Comparison of ENCODE assay signal across 8 mouse cellular contexts in genomic region chr14:117962453-117962852, GRCm38 (mm10).
DNase-seq lines count a peak whose midpoint lies in the region; ATAC-seq and TF ChIP-seq lines count a peak whose summit lies in the region.

No protein-coding gene starts in this region.

- no peak for ATAC-seq in intestine, postnatal 0 days
- ATAC-seq in intestine, embryonic 15.5 days, result no peak; the same call in 1 of the 2 replicates
- peak; percentile 68 for ATAC-seq in granulocyte monocyte progenitor cell, adult 5-6 weeks (replicated peaks; ENCODE audit: poor library complexity, severe bottlenecking)

- H3K4me1 ChIP-seq in intestine, postnatal 0 days (replicated peaks; ENCODE audit: control insufficient read depth, insufficient read depth, low read length), result no peaks in the 10 kb centered on the region
- no peaks in the 10 kb centered on the region for H3K4me1 ChIP-seq in intestine, embryonic 15.5 days (replicated peaks)
- H3K4me1 ChIP-seq in ES-E14 (ENCODE audit: control insufficient read depth in 2 of 2, insufficient read depth in 2 of 2, low read length in 2 of 2, poor library complexity in 1 of 2), result no peaks in the 10 kb centered on the region
- H3K4me1 ChIP-seq in small intestine, adult 2 months (ENCODE audit: control insufficient read depth, insufficient read depth, insufficient read length, low read length), result no peaks in the 10 kb centered on the region

- no peaks in the 10 kb centered on the region for H3K27me3 ChIP-seq in intestine, postnatal 0 days (replicated peaks; ENCODE audit: control insufficient read depth, insufficient read depth, low read length)
- no peaks in the 10 kb centered on the region for H3K27me3 ChIP-seq in intestine, embryonic 15.5 days (replicated peaks)
- H3K27me3 ChIP-seq in small intestine, adult 2 months (ENCODE audit: control insufficient read depth, insufficient read depth, low read length), result no peaks in the 10 kb centered on the region

- no peaks in the 10 kb centered on the region for H3K36me3 ChIP-seq in intestine, postnatal 0 days (ENCODE audit: control insufficient read depth, insufficient read depth)
- no peaks in the 10 kb centered on the region for H3K36me3 ChIP-seq in intestine, embryonic 15.5 days
- no peaks in the 10 kb centered on the region for H3K36me3 ChIP-seq in ES-E14 (ENCODE audit: control insufficient read depth, insufficient read depth, low read length, poor library complexity, severe bottlenecking)
- no peaks in the 10 kb centered on the region for H3K36me3 ChIP-seq in small intestine, adult 2 months (ENCODE audit: control insufficient read depth, insufficient read depth, low read length)

- peak; percentile 65 for TF ChIP-seq CTCF in intestine, postnatal 0 days (IDR thresholded peaks at IDR 0.05; ENCODE audit: low read depth)
- TF ChIP-seq CTCF in small intestine, adult 2 months (IDR thresholded peaks at IDR 0.05; ENCODE audit: extremely low read depth, insufficient read length, insufficient replicate concordance, low read depth, low read length), result peak; percentile 16; the same call in 1 of the 2 replicates

- H3K27ac ChIP-seq in intestine, postnatal 0 days (ENCODE audit: low read depth, low read length), result no peak overlapping the region
- H3K27ac ChIP-seq in intestine, embryonic 15.5 days, result no peak overlapping the region
- no peak overlapping the region for H3K27ac ChIP-seq in ES-E14 (ENCODE audit: insufficient read depth, low read depth, low read length, poor library complexity, severe bottlenecking)
- H3K27ac ChIP-seq in small intestine, adult 2 months (ENCODE audit: insufficient read depth, low read depth, low read length), result no peak overlapping the region

- TF ChIP-seq POLR2A in small intestine, adult 2 months (IDR thresholded peaks at IDR 0.05; ENCODE audit: low read depth, low read length), result no peak

- no peaks in the 10 kb centered on the region for H3K9me3 ChIP-seq in intestine, postnatal 0 days (ENCODE audit: control insufficient read depth)
- H3K9me3 ChIP-seq in intestine, embryonic 15.5 days, result no peaks in the 10 kb centered on the region
- H3K9me3 ChIP-seq in ES-E14 (ENCODE audit: control insufficient read depth, insufficient read depth, low read depth, low read length), result no peaks in the 10 kb centered on the region

- H3K4me3 ChIP-seq in intestine, postnatal 0 days (ENCODE audit: low read depth, low read length), result no peak overlapping the region
- no peak overlapping the region for H3K4me3 ChIP-seq in intestine, embryonic 15.5 days (replicated peaks)
- no peak overlapping the region for H3K4me3 ChIP-seq in ES-E14 (ENCODE audit: insufficient read depth in 1 of 2, low read depth in 1 of 2, low read length in 2 of 2, poor library complexity in 1 of 2, severe bottlenecking in 1 of 2)
- H3K4me3 ChIP-seq in small intestine, adult 2 months (ENCODE audit: low read depth, low read length), result no peak overlapping the region

- no peak overlapping the region for H3K4me2 ChIP-seq in intestine, postnatal 0 days (replicated peaks; ENCODE audit: low read depth)
- no peak overlapping the region for H3K4me2 ChIP-seq in intestine, embryonic 15.5 days (replicated peaks)

- H3K9ac ChIP-seq in intestine, postnatal 0 days (ENCODE audit: low read depth, low read length), result no peak overlapping the region
- H3K9ac ChIP-seq in intestine, embryonic 15.5 days, result no peak overlapping the region
- no peak overlapping the region for H3K9ac ChIP-seq in ES-E14 (ENCODE audit: insufficient read depth, low read depth, low read length, poor library complexity, severe bottlenecking)

- 67% methylated on average over 4 of the region's 4 CpGs for WGBS in intestine, postnatal 0 days
- WGBS in intestine, embryonic 15.5 days, result 70% methylated on average over 4 of the region's 4 CpGs
- WGBS in small intestine, adult 2 months, result 64% methylated on average over 4 of the region's 4 CpGs

- intact Hi-C loops in left cerebral cortex, postnatal 36 days (cut with DNase I), result no loop called here

- peak; percentile 40 for DNase-seq in 3T3-L1 (ENCODE audit: low read depth, low spot score)
- peak; percentile 51 for DNase-seq in ES-E14 (ENCODE audit: low read depth, low spot score)
- DNase-seq in B cell, adult 2 months, result no peak
- DNase-seq in left cerebral cortex, postnatal 36 days (ENCODE audit: low spot score in 2 of 2), result no peak

- in situ Hi-C loops in ES-E14 (cut with MboI; ENCODE audit: low sequenced_read_pairs in 2 of 2, unreplicated experiment in 2 of 2), result no loop called here

TF ChIP-seq in ES-E14, 5 proteins besides CTCF, POLR2A, EP300 and RAD21:
- TF ChIP-seq MAFK (IDR thresholded peaks at IDR 0.05; ENCODE audit: insufficient read depth, low read depth, low read length) (no peak), CHD2 (IDR thresholded peaks at IDR 0.05; ENCODE audit: low read depth, low read length) (no peak)

Comparison
In these comparisons a context has a peak if more than half of its experiments do, and no peak if none do; other contexts are left out.
1. DNase-seq: peak in 3T3-L1 (single experiment) and ES-E14 (single experiment); none in B cell, adult 2 months (0 of 2) and left cerebral cortex, postnatal 36 days (0 of 2).